Mouse (Mus musculus): ENCODE measurements around the gene Polr3gl. TPM values are rescaled to one million over a fixed set of nuclear protein-coding genes. Genes with fewer than 3 reads are reported as not detected.
A peak's percentile ranks its signal among the peaks of the same experiment; 100 is the strongest.

Polr3gl gene
- polyA plus RNA-seq, 1 experiment from 2014 or later, result 8.9 TPM

GRCm38 (mm10) chr3:96564633-96565032 lies 29.3 kb downstream of the Polr3gl start:
- H3K4me1 ChIP-seq (ENCODE audit: control insufficient read depth, insufficient read depth, low read length), result peaks cover 25% of the 10 kb centered on the region
- DNase-seq (ENCODE audit: low spot score), result no peak
- H3K4me2 ChIP-seq (ENCODE audit: low read depth, low read length), result no peak overlapping the region
- peaks cover 20% of the 10 kb centered on the region for H3K36me3 ChIP-seq (ENCODE audit: control insufficient read depth, insufficient read depth, low read length)
- ATAC-seq (ENCODE audit: low read depth), result no peak
- peak overlapping the region; percentile 33 for H3K27ac ChIP-seq (replicated peaks; ENCODE audit: low read depth, low read length)
- WGBS, result 44% methylated on average over 7 of the region's 7 CpGs
- H3K27me3 ChIP-seq (replicated peaks; ENCODE audit: control insufficient read depth, insufficient read depth, low read length), result no peaks in the 10 kb centered on the region
- H3K9me3 ChIP-seq (ENCODE audit: control insufficient read depth, low read length), result no peaks in the 10 kb centered on the region
- no peak overlapping the region for H3K4me3 ChIP-seq (ENCODE audit: low read depth, low read length)
- no peak overlapping the region for H3K9ac ChIP-seq (ENCODE audit: low read depth, low read length)

GRCm38 (mm10) chr3:96563911-96564632 lies 29.9 kb downstream of the Polr3gl start:
- peaks cover 28% of the 10 kb centered on the region for H3K4me1 ChIP-seq (ENCODE audit: control insufficient read depth, insufficient read depth, low read length)
- WGBS, result 48% methylated on average over 10 of the region's 10 CpGs

DNA sequence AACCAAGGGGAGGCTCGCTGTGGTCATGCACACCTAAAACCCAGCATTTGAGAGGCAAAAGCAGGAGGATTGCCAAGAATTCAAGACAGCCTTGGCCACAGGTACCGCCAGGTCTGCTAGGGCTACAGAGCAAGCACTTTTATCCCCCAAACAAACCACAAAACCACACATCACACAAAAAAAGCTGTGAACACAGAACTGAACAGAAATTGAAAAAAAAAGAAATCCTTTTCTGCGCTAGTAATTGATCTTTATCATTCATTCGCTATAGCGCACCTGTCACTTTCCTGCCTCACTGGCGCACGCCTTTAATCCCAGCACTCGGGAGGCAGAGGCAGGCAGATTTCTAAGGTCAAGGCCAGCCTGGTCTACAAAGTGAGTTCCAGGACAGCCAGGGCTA lies 30.7 kb downstream of the Polr3gl start:
- WGBS, result 88% methylated on average over 8 of the region's 8 CpGs
- peaks cover 28% of the 10 kb centered on the region for H3K4me1 ChIP-seq (ENCODE audit: control insufficient read depth, insufficient read depth, low read length)
- DNase-seq (ENCODE audit: low spot score) (no peak), ATAC-seq (ENCODE audit: low read depth) (no peak)
- H3K36me3 ChIP-seq (ENCODE audit: control insufficient read depth, insufficient read depth, low read length), result peaks cover 22% of the 10 kb centered on the region
- no peak overlapping the region for H3K27ac ChIP-seq (replicated peaks; ENCODE audit: low read depth, low read length)
- no peak overlapping the region for H3K9ac ChIP-seq (ENCODE audit: low read depth, low read length)
- H3K27me3 ChIP-seq (replicated peaks; ENCODE audit: control insufficient read depth, insufficient read depth, low read length), result no peaks in the 10 kb centered on the region
- no peak overlapping the region for H3K4me2 ChIP-seq (ENCODE audit: low read depth, low read length)
- H3K9me3 ChIP-seq (ENCODE audit: control insufficient read depth, low read length), result no peaks in the 10 kb centered on the region
- no peak overlapping the region for H3K4me3 ChIP-seq (ENCODE audit: low read depth, low read length)

More at GRCm38 (mm10) chr3:96563911-96564632, 29.9 kb downstream of the Polr3gl start:
- Histone ChIP-seq H3K9ac (ENCODE audit: low read depth, low read length) (no peak overlapping the region), H3K27ac (replicated peaks; ENCODE audit: low read depth, low read length) (peak overlapping the region; percentile 33; the same call in 1 of the 2 replicates), H3K27me3 (replicated peaks; ENCODE audit: control insufficient read depth, insufficient read depth, low read length) (no peaks in the 10 kb centered on the region), H3K9me3 (ENCODE audit: control insufficient read depth, low read length) (no peaks in the 10 kb centered on the region), H3K36me3 (ENCODE audit: control insufficient read depth, insufficient read depth, low read length) (peaks cover 22% of the 10 kb centered on the region), H3K4me3 (ENCODE audit: low read depth, low read length) (no peak overlapping the region), H3K4me2 (ENCODE audit: low read depth, low read length) (no peak overlapping the region)
- ATAC-seq (ENCODE audit: low read depth), result no peak
- no peak for DNase-seq (ENCODE audit: low spot score)

DNA sequence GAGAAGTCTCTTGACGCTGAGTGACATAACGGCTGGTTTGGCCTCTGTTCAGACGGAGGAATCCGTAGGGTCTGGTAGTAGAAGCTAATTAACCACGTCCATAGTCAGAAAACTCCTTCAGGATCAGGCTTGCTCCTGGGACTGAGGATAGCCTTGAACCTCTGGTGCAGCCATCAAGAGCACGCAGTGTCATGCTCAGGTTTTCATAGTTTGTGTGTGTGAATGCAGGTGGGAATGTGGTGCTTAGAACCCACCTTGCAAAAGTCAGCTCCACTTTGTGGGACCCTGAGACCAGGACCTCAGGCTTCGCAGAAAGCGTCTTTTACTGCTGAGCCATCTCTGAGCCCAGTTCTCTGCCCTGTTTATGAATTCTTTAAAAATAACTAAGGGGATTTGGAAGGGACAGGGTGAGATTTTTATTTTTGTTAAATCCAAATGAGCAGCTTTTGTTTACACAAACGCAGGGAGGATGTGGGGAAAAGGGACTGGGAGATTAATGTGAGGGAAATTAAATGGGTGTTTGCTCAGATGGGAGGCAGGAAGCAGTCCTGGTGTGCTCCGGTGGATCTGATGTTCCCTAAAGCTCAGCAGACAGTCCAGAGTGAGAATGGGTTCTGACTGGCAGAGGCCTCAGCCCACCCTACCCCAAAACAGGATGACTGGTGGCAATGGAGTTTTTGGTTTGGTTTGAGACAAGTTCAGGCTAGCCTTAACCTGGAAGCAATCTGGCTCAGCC lies 31.9 kb downstream of the Polr3gl start:
- H3K9me3 ChIP-seq (ENCODE audit: control insufficient read depth, low read length), result no peaks in the 10 kb centered on the region
- peak overlapping the region; percentile 58 for H3K27ac ChIP-seq (replicated peaks; ENCODE audit: low read depth, low read length)
- H3K4me3 ChIP-seq (ENCODE audit: low read depth, low read length), result 0 out of 2 replicates have a peak overlapping the region, but pooled peaks have one; percentile 5
- no peak overlapping the region for H3K9ac ChIP-seq (ENCODE audit: low read depth, low read length)
- peaks cover 28% of the 10 kb centered on the region for H3K4me1 ChIP-seq (ENCODE audit: control insufficient read depth, insufficient read depth, low read length)
- ATAC-seq (ENCODE audit: low read depth) (no peak), DNase-seq (ENCODE audit: low spot score) (no peak)
- H3K36me3 ChIP-seq (ENCODE audit: control insufficient read depth, insufficient read depth, low read length), result peaks cover 22% of the 10 kb centered on the region
- 49% methylated on average over 10 of the region's 10 CpGs for WGBS
- 0 out of 2 replicates have a peak overlapping the region, but pooled peaks have one; percentile 84 for H3K4me2 ChIP-seq (ENCODE audit: low read depth, low read length)
- no peaks in the 10 kb centered on the region for H3K27me3 ChIP-seq (replicated peaks; ENCODE audit: control insufficient read depth, insufficient read depth, low read length)

- WGBS, result 83% methylated on average over 9 of the region's 9 CpGs
- H3K4me3 ChIP-seq (ENCODE audit: low read depth, low read length), result peak overlapping the region; percentile 64
- H3K4me1 ChIP-seq (ENCODE audit: control insufficient read depth, insufficient read depth, low read length), result peaks cover 28% of the 10 kb centered on the region
Measured at GRCm38 (mm10) chr3:96560881-96561668, 32.9 kb downstream of the Polr3gl start.

GRCm38 (mm10) chr3:96559911-96560850 lies 33.8 kb downstream of the Polr3gl start:
- Histone ChIP-seq H3K4me3 (ENCODE audit: low read depth, low read length) (peak overlapping the region; percentile 64), H3K4me1 (ENCODE audit: control insufficient read depth, insufficient read depth, low read length) (peaks cover 35% of the 10 kb centered on the region), H3K36me3 (ENCODE audit: control insufficient read depth, insufficient read depth, low read length) (peaks cover 22% of the 10 kb centered on the region), H3K27ac (replicated peaks; ENCODE audit: low read depth, low read length) (0 out of 2 replicates have a peak overlapping the region, but pooled peaks have one; percentile 10), H3K27me3 (replicated peaks; ENCODE audit: control insufficient read depth, insufficient read depth, low read length) (no peaks in the 10 kb centered on the region), H3K4me2 (ENCODE audit: low read depth, low read length) (peak overlapping the region; percentile 84), H3K9ac (ENCODE audit: low read depth, low read length) (peak overlapping the region; percentile 78), H3K9me3 (ENCODE audit: control insufficient read depth, low read length) (no peaks in the 10 kb centered on the region)
- ATAC-seq (ENCODE audit: low read depth) (no peak), DNase-seq (ENCODE audit: low spot score) (no peak)
- 85% methylated on average over 23 of the region's 23 CpGs for WGBS

More at GRCm38 (mm10) chr3:96560881-96561668, 32.9 kb downstream of the Polr3gl start:
- H3K27me3 ChIP-seq (replicated peaks; ENCODE audit: control insufficient read depth, insufficient read depth, low read length), result no peaks in the 10 kb centered on the region
- peak overlapping the region; percentile 44 for H3K27ac ChIP-seq (replicated peaks; ENCODE audit: low read depth, low read length)
- DNase-seq (ENCODE audit: low spot score), result no peak
- no peaks in the 10 kb centered on the region for H3K9me3 ChIP-seq (ENCODE audit: control insufficient read depth, low read length)
- peak overlapping the region; percentile 78 for H3K9ac ChIP-seq (ENCODE audit: low read depth, low read length)
- ATAC-seq (ENCODE audit: low read depth), result no peak
- peak overlapping the region; percentile 84 for H3K4me2 ChIP-seq (ENCODE audit: low read depth, low read length)
- peaks cover 22% of the 10 kb centered on the region for H3K36me3 ChIP-seq (ENCODE audit: control insufficient read depth, insufficient read depth, low read length)

GRCm38 (mm10) chr3:96559398-96559910 lies 34.5 kb downstream of the Polr3gl start:
- H3K4me2 ChIP-seq (ENCODE audit: low read depth, low read length), result peak overlapping the region; percentile 84
- H3K9ac ChIP-seq (ENCODE audit: low read depth, low read length), result peak overlapping the region; percentile 78
- H3K4me1 ChIP-seq (ENCODE audit: control insufficient read depth, insufficient read depth, low read length), result peaks cover 37% of the 10 kb centered on the region
- no peaks in the 10 kb centered on the region for H3K27me3 ChIP-seq (replicated peaks; ENCODE audit: control insufficient read depth, insufficient read depth, low read length)
- no peaks in the 10 kb centered on the region for H3K9me3 ChIP-seq (ENCODE audit: control insufficient read depth, low read length)
- DNase-seq (ENCODE audit: low spot score) (no peak), ATAC-seq (ENCODE audit: low read depth) (no peak)
- WGBS, result 71% methylated on average over 12 of the region's 12 CpGs
- peak overlapping the region; percentile 64 for H3K4me3 ChIP-seq (ENCODE audit: low read depth, low read length)
- peaks cover 22% of the 10 kb centered on the region for H3K36me3 ChIP-seq (ENCODE audit: control insufficient read depth, insufficient read depth, low read length)
- peak overlapping the region; percentile 86; the same call in 1 of the 2 replicates for H3K27ac ChIP-seq (replicated peaks; ENCODE audit: low read depth, low read length)

Measured in embryonic facial prominence, embryonic 14.5 days (tissue).